Mouse (Mus musculus): ENCODE results near the gene Plekhh1. TPM values are rescaled to one million over a fixed set of nuclear protein-coding genes. Genes with fewer than 3 reads are reported as not detected.

Plekhh1 gene
- polyA plus RNA-seq, 1 experiment = 1.1 TPM

DNA sequence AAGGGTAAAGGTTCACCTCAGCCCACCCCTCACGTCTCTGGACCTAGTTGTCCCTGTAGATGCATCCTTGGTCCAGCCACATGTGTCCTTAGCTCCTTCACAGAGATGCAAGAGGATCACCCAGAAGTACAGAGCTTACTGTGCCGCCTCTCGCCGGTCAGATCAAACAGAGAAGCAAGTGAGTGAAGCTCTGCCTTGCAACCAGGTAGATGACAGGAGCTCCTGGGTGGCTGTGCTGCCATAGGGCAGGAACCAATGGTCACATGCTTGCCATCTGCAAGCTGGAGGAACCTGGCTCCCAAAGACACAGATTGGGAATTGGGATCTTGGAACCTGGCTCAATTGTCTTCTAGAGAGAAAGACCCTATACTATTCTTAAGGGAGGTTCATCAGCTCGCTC lies 23.5 kb upstream of the Plekhh1 start:
- Histone ChIP-seq H3K4me3 (ENCODE audit: insufficient read depth, poor library complexity, severe bottlenecking) (no peak overlapping the region), H3K27me3 (ENCODE audit: control insufficient read depth, insufficient read depth, insufficient read length) (peaks cover 10% of the 10 kb centered on the region), H3K79me2 (ENCODE audit: control insufficient read depth, insufficient read depth) (no peaks in the 10 kb centered on the region), H3K36me3 (ENCODE audit: control insufficient read depth, insufficient read depth) (no peaks in the 10 kb centered on the region), H3K79me3 (ENCODE audit: low read depth) (no peaks in the 10 kb centered on the region), H3ac (ENCODE audit: control insufficient read depth, insufficient read length, low read depth) (no peak overlapping the region)
- TF ChIP-seq MYOD1 (IDR thresholded peaks at IDR 0.05; ENCODE audit: control insufficient read depth, insufficient read length, low read depth) (no peak), MAX (IDR thresholded peaks at IDR 0.05) (no peak), FOSL1 (IDR thresholded peaks at IDR 0.05; ENCODE audit: insufficient read depth, low read length, poor library complexity, severe bottlenecking) (no peak), CTCF (IDR thresholded peaks at IDR 0.05; ENCODE audit: control insufficient read depth, insufficient read depth, insufficient read length) (no peak), USF1 (IDR thresholded peaks at IDR 0.05; ENCODE audit: low read depth) (no peak), CEBPB (IDR thresholded peaks at IDR 0.05; ENCODE audit: low read depth) (no peak), MYOG (IDR thresholded peaks at IDR 0.05; ENCODE audit: control insufficient read depth, extremely low read depth, insufficient read length) (no peak)

GRCm38 (mm10) chr12:79006076-79006475 lies 22.9 kb upstream of the Plekhh1 start:
- peaks cover 10% of the 10 kb centered on the region for H3K27me3 ChIP-seq (ENCODE audit: control insufficient read depth, insufficient read depth, insufficient read length)
- no peaks in the 10 kb centered on the region for H3K79me2 ChIP-seq (ENCODE audit: control insufficient read depth, insufficient read depth)
- H3K36me3 ChIP-seq (ENCODE audit: control insufficient read depth, insufficient read depth) = no peaks in the 10 kb centered on the region
- H3ac ChIP-seq (ENCODE audit: control insufficient read depth, insufficient read length, low read depth) = no peak overlapping the region
- TF ChIP-seq CTCF (IDR thresholded peaks at IDR 0.05; ENCODE audit: control insufficient read depth, insufficient read depth, insufficient read length) = no peak
- TF ChIP-seq USF1 (IDR thresholded peaks at IDR 0.05; ENCODE audit: low read depth) = no peak
- no peak for TF ChIP-seq FOSL1 (IDR thresholded peaks at IDR 0.05; ENCODE audit: insufficient read depth, low read length, poor library complexity, severe bottlenecking)
- TF ChIP-seq CEBPB (IDR thresholded peaks at IDR 0.05; ENCODE audit: low read depth) = no peak
- no peak for TF ChIP-seq MYOD1 (IDR thresholded peaks at IDR 0.05; ENCODE audit: control insufficient read depth, insufficient read length, low read depth)
- no peak for TF ChIP-seq MAX (IDR thresholded peaks at IDR 0.05)
- no peak for TF ChIP-seq MYOG (IDR thresholded peaks at IDR 0.05; ENCODE audit: control insufficient read depth, extremely low read depth, insufficient read length)
- H3K79me3 ChIP-seq (ENCODE audit: low read depth) = no peaks in the 10 kb centered on the region
- H3K4me3 ChIP-seq (ENCODE audit: insufficient read depth, poor library complexity, severe bottlenecking) = no peak overlapping the region

DNA sequence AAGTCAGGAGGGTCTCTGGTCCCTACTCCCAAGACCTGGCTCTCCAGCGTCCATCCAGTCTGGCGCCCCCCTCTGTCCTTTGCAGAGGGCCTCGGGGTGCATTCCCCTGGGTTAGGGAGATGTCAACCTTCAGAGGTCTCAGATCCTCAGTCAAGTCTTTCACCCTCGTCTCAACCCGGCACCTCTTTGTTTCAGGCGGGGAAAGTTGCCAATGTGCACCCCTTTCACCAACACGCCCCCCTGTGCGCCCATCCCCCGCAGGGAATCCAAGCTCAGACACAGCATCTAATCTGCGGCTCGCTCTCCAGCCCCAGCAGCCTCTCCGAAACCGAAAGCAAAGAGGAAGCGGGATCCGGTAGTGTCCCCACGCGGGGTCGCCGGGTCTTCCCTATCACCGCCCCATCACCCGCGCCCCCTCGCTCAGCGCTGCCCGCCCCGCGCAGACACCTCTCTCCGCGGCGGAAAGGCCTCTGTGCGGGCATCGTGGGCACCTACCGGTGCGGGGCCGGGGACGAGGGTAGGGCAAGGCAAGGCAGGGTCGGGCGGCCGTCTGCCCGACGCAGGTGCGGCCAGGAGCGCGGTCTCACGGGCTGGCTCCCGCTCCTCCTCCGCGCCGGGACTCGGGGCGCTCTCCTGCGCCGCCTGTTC lies 22.4 kb upstream of the Plekhh1 start:
- Histone ChIP-seq H3K36me3 (ENCODE audit: control insufficient read depth, insufficient read depth) (no peaks in the 10 kb centered on the region), H3K27me3 (ENCODE audit: control insufficient read depth, insufficient read depth, insufficient read length) (peaks cover 10% of the 10 kb centered on the region), H3K79me2 (ENCODE audit: control insufficient read depth, insufficient read depth) (no peaks in the 10 kb centered on the region), H3K79me3 (ENCODE audit: low read depth) (no peaks in the 10 kb centered on the region), H3ac (ENCODE audit: control insufficient read depth, insufficient read length, low read depth) (peak overlapping the region; percentile 37), H3K4me3 (ENCODE audit: insufficient read depth, poor library complexity, severe bottlenecking) (peak overlapping the region; percentile 40)
- no peak for TF ChIP-seq USF1 (IDR thresholded peaks at IDR 0.05; ENCODE audit: low read depth)
- no peak for TF ChIP-seq FOSL1 (IDR thresholded peaks at IDR 0.05; ENCODE audit: insufficient read depth, low read length, poor library complexity, severe bottlenecking)
- TF ChIP-seq MAX (IDR thresholded peaks at IDR 0.05) = no peak
- no peak for TF ChIP-seq MYOD1 (IDR thresholded peaks at IDR 0.05; ENCODE audit: control insufficient read depth, insufficient read length, low read depth)
- TF ChIP-seq MYOG (IDR thresholded peaks at IDR 0.05; ENCODE audit: control insufficient read depth, extremely low read depth, insufficient read length) = no peak
- no peak for TF ChIP-seq CEBPB (IDR thresholded peaks at IDR 0.05; ENCODE audit: low read depth)
- TF ChIP-seq CTCF (IDR thresholded peaks at IDR 0.05; ENCODE audit: control insufficient read depth, insufficient read depth, insufficient read length) = peak; percentile 38

GRCm38 (mm10) chr12:79007126-79007753 lies 21.7 kb upstream of the Plekhh1 start, which contains the start of gene Tmem229b:
Tmem229b (minus strand) TSS chr12:79007627.
- Histone ChIP-seq H3K27me3 (ENCODE audit: control insufficient read depth, insufficient read depth, insufficient read length) (peaks cover 10% of the 10 kb centered on the region), H3K79me3 (ENCODE audit: low read depth) (no peaks in the 10 kb centered on the region), H3ac (ENCODE audit: control insufficient read depth, insufficient read length, low read depth) (peak within 1 kb of the TSS; percentile 37), H3K4me3 (ENCODE audit: insufficient read depth, poor library complexity, severe bottlenecking) (peak within 1 kb of the TSS; percentile 40), H3K36me3 (ENCODE audit: control insufficient read depth, insufficient read depth) (no peaks in the 10 kb centered on the region), H3K79me2 (ENCODE audit: control insufficient read depth, insufficient read depth) (no peaks in the 10 kb centered on the region)
- TF ChIP-seq MYOD1 (IDR thresholded peaks at IDR 0.05; ENCODE audit: control insufficient read depth, insufficient read length, low read depth) = no peak
- TF ChIP-seq CTCF (IDR thresholded peaks at IDR 0.05; ENCODE audit: control insufficient read depth, insufficient read depth, insufficient read length) = no peak
- TF ChIP-seq CEBPB (IDR thresholded peaks at IDR 0.05; ENCODE audit: low read depth) = no peak
- no peak for TF ChIP-seq MAX (IDR thresholded peaks at IDR 0.05)
- no peak for TF ChIP-seq USF1 (IDR thresholded peaks at IDR 0.05; ENCODE audit: low read depth)

DNA sequence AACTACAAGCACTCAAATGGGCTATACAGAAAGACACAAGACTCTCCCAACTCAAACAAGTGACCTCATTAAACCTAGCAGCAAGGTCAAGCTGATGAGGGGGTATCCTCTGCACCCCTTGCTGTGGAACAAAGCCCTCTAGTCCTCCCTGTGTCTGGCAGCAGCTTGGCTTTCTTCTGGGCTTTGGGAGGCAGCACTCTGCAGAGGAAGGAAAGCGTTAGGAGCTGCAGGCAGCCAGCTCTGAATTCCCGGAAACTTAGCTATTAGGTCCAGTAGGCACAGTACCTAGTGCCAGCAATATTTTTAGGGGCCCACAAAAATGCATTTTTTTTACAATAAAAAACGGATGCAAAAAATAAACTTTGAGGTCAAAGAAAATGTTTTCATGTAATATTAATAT lies 18.4 kb upstream of the Plekhh1 start:
- no peak for TF ChIP-seq CTCF (IDR thresholded peaks at IDR 0.05; ENCODE audit: control insufficient read depth, insufficient read depth, insufficient read length)
- TF ChIP-seq MYOG (IDR thresholded peaks at IDR 0.05; ENCODE audit: control insufficient read depth, extremely low read depth, insufficient read length) = no peak
- TF ChIP-seq MYOD1 (IDR thresholded peaks at IDR 0.05; ENCODE audit: control insufficient read depth, insufficient read length, low read depth) = no peak
- no peak for TF ChIP-seq USF1 (IDR thresholded peaks at IDR 0.05; ENCODE audit: low read depth)
- no peak for TF ChIP-seq CEBPB (IDR thresholded peaks at IDR 0.05; ENCODE audit: low read depth)
- TF ChIP-seq MAX (IDR thresholded peaks at IDR 0.05) = no peak
- no peak for TF ChIP-seq FOSL1 (IDR thresholded peaks at IDR 0.05; ENCODE audit: insufficient read depth, low read length, poor library complexity, severe bottlenecking)
- no peaks in the 10 kb centered on the region for H3K79me2 ChIP-seq (ENCODE audit: control insufficient read depth, insufficient read depth)
- no peak overlapping the region for H3ac ChIP-seq (ENCODE audit: control insufficient read depth, insufficient read length, low read depth)

More for the DNA sequence above, 18.4 kb upstream of the Plekhh1 start:
- Histone ChIP-seq H3K36me3 (ENCODE audit: control insufficient read depth, insufficient read depth) (no peaks in the 10 kb centered on the region), H3K4me3 (ENCODE audit: insufficient read depth, poor library complexity, severe bottlenecking) (no peak overlapping the region), H3K79me3 (ENCODE audit: low read depth) (no peaks in the 10 kb centered on the region), H3K27me3 (ENCODE audit: control insufficient read depth, insufficient read depth, insufficient read length) (peaks cover 3% of the 10 kb centered on the region)

All from C2C12 (cell line).